Mouse (Mus musculus): ENCODE data around the gene Zmynd19. TPM values are rescaled to one million over a fixed set of nuclear protein-coding genes. Genes with fewer than 3 reads are reported as not detected.

The Zmynd19 gene
- total and polyA plus RNA-seq, 3 experiments: 83.5 to 114 TPM; not detected in 1

- TF ChIP-seq MAFK (IDR thresholded peaks at IDR 0.05; ENCODE audit: borderline replicate concordance, low read depth, low read length) (no peak), CHD2 (IDR thresholded peaks at IDR 0.05; ENCODE audit: low read length) (no peak), TBP (IDR thresholded peaks at IDR 0.05; ENCODE audit: low read depth, low read length) (no peak), RCOR1 (IDR thresholded peaks at IDR 0.05; ENCODE audit: low read depth, low read length) (no peak), NRF1 (IDR thresholded peaks at IDR 0.05; ENCODE audit: insufficient read depth, low read depth, low read length, poor library complexity, severe bottlenecking) (no peak), ZNF384 (IDR thresholded peaks at IDR 0.05; ENCODE audit: low read depth, low read length) (no peak), MAZ (IDR thresholded peaks at IDR 0.05; ENCODE audit: low read depth, low read length) (no peak), TCF12 (IDR thresholded peaks at IDR 0.05; ENCODE audit: low read depth, low read length) (0 out of 2 replicates have a peak, but pooled peaks have one; percentile 19), ZC3H11A (IDR thresholded peaks at IDR 0.05; ENCODE audit: low read depth, low read length) (0 out of 2 replicates have a peak, but pooled peaks have one; percentile 4), MYC (IDR thresholded peaks at IDR 0.05; ENCODE audit: low read depth, low read length) (no peak), ZMIZ1 (IDR thresholded peaks at IDR 0.05; ENCODE audit: low read depth, low read length) (no peak), CTCF (IDR thresholded peaks at IDR 0.05 in 2 of 3, conservative IDR thresholded peaks at IDR 0.05 in 1 of 3; ENCODE audit: control insufficient read depth in 1 of 3, insufficient read depth in 1 of 3, low read depth in 2 of 3, low read length in 3 of 3, poor library complexity in 1 of 3, severe bottlenecking in 1 of 3) (no peak)
Observed at GRCm38 (mm10) chr2:24926965-24927358, 22.6 kb upstream of the Zmynd19 start (continued).

- Histone ChIP-seq H3K4me1 (ENCODE audit: control insufficient read depth in 1 of 2, insufficient read depth in 2 of 2, low read length in 2 of 2) (peaks cover 6 to 16% of the 10 kb centered on the region in 2 experiments), H3K9ac (ENCODE audit: control insufficient read depth, low read depth, low read length, poor library complexity, severe bottlenecking) (no peak overlapping the region), H3K36me3 (ENCODE audit: control insufficient read depth in 1 of 2, insufficient read depth in 2 of 2, low read length in 2 of 2) (peaks cover 0 to 16% of the 10 kb centered on the region in 2 experiments; a peak in 2 of 4 replicates), H3K27ac (ENCODE audit: control insufficient read depth, low read depth, low read length) (no peak overlapping the region), H3K9me3 (replicated peaks; ENCODE audit: insufficient read depth, low read length) (no peaks in the 10 kb centered on the region), H3K4me3 (ENCODE audit: control insufficient read depth in 1 of 2, insufficient read depth in 1 of 2, low read depth in 2 of 2, low read length in 2 of 2) (no peak overlapping the region), H3K79me2 (ENCODE audit: control insufficient read depth, insufficient read depth, low read length, poor library complexity) (no peaks in the 10 kb centered on the region), H3K27me3 (ENCODE audit: control insufficient read depth in 1 of 2, insufficient read depth in 2 of 2, low read length in 2 of 2) (no peaks in the 10 kb centered on the region)
- no peak for DNase-seq (ENCODE audit: low read depth, low spot score)
- TF ChIP-seq CHD1 (IDR thresholded peaks at IDR 0.05; ENCODE audit: low read depth, low read length) (no peak), CHD2 (IDR thresholded peaks at IDR 0.05; ENCODE audit: low read length) (no peak), SIN3A (IDR thresholded peaks at IDR 0.05; ENCODE audit: low read length) (no peak), MEF2A (IDR thresholded peaks at IDR 0.05; ENCODE audit: extremely low read depth, insufficient replicate concordance, low read depth, low read length, poor library complexity, severe bottlenecking) (no peak), TCF12 (IDR thresholded peaks at IDR 0.05; ENCODE audit: low read depth, low read length) (peak; percentile 50; the same call in 1 of the 2 replicates), MAFK (IDR thresholded peaks at IDR 0.05; ENCODE audit: borderline replicate concordance, low read depth, low read length) (no peak), HCFC1 (IDR thresholded peaks at IDR 0.05; ENCODE audit: low read depth, low read length) (no peak), MAX (IDR thresholded peaks at IDR 0.05; ENCODE audit: low read length) (no peak), EP300 (IDR thresholded peaks at IDR 0.05; ENCODE audit: low read depth in 1 of 2, low read length in 2 of 2) (peak; percentile 16 to 47; a peak in 2 of 4 replicates), TAL1 (IDR thresholded peaks at IDR 0.05; ENCODE audit: low read length) (peak; percentile 55), SMC3 (IDR thresholded peaks at IDR 0.05; ENCODE audit: low read depth, low read length) (no peak), ETS1 (IDR thresholded peaks at IDR 0.05; ENCODE audit: low read depth, low read length) (0 out of 2 replicates have a peak, but pooled peaks have one; percentile 13), NRF1 (IDR thresholded peaks at IDR 0.05; ENCODE audit: insufficient read depth, low read depth, low read length, poor library complexity, severe bottlenecking) (no peak), ZNF384 (IDR thresholded peaks at IDR 0.05; ENCODE audit: low read depth, low read length) (no peak), USF1 (IDR thresholded peaks at IDR 0.05; ENCODE audit: low read depth, low read length) (no peak)
Observed at GRCm38 (mm10) chr2:24927810-24928479, 21.6 kb upstream of the Zmynd19 start.
